Mouse (Mus musculus): Measurements from ENCODE around the gene Ids.
"Not testable (repeated sequence)": the region's sequence is repeated elsewhere in the genome, so short reads cannot be mapped to it uniquely, and the experiment has no call there.

Gene Ids

DNA sequence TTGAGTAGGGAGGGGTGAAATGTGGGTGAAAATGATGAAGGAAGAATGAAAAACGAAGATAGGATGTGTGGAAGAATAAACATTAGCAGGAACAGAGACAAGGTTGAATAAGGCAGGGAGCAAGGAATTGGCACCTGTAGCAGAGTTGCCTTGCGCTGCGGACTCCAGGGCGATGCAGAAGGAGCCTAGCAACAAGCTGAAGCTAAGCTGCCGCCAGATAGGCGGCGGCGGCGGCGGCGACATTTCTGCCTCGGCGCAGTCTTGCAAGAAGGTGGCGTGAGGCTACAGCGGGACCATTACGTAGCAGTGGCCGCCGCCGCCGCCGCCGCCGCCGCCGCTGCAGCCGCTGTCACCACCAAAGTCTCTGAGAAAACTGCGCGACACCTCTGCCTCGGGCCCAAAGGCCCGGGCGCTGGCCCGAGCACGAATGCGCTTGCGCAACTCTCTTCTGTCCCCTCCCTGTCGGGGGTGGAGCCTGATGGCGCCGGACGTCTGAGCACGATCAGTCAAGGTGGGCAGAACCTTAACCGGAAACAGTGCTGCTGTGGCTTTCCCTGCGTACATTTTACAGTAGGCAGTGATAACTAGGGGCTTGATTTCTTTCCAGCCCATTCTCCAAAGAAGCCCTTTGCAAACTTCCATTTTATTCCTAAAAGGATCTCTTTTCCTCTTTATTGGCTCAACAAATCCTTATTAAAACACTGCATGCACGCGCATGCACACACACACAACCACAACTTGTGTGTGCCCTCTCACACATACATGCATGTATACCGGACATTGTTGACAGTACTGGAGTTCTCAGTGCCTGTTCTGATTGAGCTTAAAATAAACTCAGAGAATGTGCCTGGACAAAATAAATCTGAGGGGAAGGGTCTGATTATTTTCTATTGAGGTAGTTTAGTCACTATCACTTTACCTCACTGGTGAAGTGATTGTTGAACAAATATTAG, at the start of gene Ids:
Ids (minus strand) TSS at position 424 of the 953 bp plus-strand sequence.
- peak; percentile 97 for ATAC-seq (ENCODE audit: insufficient number of reproducible peaks, low FRiP score, low TSS enrichment)

DNA sequence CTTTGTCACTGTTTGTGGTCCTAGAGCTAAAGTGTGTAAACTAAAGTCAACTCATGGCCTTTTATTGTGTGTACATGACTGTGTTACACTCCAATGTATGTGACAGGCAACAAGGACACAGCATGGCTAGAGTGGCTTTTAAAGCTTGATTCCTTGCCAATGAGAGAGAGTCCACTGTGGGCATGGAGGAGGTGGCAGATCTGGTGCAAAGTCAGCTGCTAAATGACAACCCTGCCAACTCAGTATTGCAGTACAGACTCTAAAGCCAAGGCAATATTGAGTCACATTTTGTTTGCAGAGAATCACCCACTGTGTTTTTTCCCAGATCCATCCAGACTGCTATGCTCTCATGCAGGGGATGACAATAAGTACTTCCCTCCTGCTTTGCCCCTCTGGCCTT, 27.8 kb upstream of the Ids start:
- ATAC-seq (ENCODE audit: insufficient number of reproducible peaks, low FRiP score, low TSS enrichment) = not testable (repeated sequence)

DNA sequence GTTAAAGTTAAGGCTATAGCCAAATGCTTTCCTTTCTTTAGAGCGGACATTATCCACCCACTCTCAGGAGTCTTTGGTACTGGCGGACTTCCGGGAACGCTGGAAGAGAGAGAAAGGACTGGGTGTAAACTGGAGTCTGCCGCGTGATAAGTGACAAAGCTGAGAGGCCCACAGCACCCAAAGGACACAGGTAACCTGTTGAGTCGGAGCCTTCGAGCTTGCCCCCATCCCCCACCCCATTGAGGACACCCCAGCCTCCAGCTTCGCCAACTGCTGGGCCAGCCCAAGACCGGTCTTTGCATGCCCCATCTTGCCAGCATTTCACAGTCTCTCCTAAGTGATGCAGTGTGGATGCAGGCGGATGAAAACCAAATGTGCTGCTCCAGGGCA, 21.1 kb upstream of the Ids start:
- no peak for ATAC-seq (ENCODE audit: insufficient number of reproducible peaks, low FRiP score, low TSS enrichment)

DNA sequence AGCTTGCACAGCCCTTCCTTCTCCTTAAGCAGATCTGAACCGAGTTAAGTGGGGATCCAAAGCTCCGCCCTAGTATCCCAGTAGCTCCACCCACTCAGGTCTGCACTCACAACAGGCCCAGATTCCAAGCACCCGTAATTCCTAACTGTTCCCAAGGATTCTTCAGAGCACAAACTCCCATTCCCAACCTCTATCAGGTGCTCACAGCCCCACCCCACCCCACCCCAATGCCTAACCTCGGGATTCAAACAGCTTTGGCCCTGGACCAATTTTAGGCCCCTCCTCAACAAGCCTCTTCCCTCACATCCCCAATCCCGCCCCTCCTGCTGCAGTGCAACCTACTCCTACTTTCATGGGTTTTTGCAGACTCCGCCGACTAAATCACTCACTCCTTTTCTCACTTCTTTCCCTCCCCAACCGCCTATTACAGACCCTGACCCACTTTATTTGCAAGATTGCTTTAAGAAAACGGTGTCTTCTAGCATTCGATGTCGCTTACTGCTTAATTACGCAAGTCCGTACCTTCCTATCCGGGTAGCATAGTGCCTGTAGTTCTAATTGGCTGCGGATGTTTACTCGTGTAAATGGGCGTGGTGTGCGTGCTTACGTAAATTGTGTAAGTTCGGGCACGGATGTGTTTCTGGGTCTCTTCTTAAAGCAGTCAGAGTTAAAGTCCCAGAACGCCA, 20.5 kb upstream of the Ids start, which contains the start of gene 1110012L19Rik:
1110012L19Rik (plus strand) TSS at position 602 of the 686 bp plus-strand sequence.
- peak; percentile 98 for ATAC-seq (ENCODE audit: insufficient number of reproducible peaks, low FRiP score, low TSS enrichment)

DNA sequence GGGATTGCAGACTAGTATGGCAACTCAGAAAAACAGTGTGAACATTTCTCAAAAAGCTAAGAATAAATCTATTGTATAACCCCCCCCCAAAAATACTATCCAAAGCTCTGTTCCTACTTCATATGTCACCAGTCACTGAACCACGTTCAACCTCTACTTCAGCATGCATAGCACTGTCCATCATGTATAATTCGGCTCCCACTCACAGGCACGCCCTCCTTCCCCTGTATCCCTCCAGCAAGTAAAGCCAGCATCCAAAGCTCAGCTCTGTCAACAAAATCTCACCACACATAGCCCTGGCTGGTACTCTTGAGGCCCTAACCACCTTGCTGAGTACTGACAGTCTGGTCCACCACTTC, 20.0 kb upstream of the Ids start:
- no peak for ATAC-seq (ENCODE audit: insufficient number of reproducible peaks, low FRiP score, low TSS enrichment)

DNA sequence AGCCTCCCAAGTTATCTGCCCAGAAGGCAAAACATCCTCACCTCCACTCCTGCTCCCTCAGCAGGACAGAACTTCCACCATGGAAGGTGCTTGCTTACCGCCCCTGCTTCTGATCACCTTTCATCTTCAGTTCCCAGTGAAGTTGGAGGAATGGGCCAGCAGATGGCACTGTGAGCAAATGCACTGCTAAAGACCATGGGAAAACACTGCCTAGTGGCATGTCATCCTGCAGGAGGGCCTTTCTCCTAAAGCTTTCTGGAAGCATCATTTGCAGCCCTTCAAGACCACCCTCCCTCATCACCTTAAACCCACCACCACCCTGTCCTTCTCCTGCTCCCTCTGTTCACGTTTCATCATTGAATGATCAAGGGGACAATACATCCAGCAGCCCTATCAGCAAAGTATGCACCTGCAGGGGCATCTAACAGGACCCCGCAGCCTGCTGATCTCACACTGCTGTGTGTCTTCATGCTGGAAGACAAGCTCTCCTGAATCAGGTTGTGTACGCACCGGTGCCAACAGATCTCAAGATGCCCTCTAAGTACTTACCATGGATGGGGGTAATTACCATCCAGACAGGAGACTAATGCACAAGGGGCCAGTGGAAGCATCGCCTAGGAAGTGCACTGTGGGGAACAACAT, 9.7 kb upstream of the Ids start:
- ATAC-seq (ENCODE audit: insufficient number of reproducible peaks, low FRiP score, low TSS enrichment) = peak; percentile 49; the same call in 1 of the 2 replicates

DNA sequence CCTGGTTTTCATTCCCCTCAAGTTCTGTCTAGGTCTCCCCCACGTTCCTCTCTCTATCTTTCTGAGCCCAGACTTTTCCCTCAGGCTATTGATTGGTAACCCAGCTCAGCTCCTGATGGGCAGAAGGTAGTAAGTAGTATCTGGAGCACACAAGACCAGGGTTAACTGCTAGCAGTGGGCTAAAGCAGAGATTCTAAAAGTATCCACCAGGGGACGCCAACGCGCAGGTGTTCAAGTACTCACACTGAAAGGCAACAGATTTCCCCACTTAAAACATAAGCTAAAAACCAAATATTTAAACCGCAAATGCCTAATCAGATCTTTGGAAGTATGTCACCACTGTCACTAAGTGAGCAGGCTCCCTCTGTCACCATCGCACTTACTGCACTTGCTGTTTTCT, 4.9 kb upstream of the Ids start:
- not testable (repeated sequence) for ATAC-seq (ENCODE audit: insufficient number of reproducible peaks, low FRiP score, low TSS enrichment)

DNA sequence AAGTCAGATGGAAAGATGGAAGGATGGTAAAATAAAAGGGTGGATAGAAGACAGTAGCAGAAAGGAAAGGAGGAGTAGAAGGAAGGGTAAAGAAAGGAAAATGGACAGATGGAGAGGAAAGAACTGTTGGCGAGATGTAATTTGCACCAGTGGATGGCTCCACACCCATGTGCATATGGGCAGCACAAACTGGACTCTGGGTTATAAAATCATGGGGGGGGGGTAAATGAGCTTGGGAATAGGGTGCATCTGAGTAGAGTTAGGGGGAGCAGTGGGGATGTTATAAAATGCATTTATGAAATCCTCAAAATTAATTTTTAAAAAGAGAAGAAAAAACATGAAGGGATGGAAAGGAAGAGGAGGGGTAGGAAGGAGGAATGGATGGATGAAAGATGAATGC, 682 bp downstream of the Ids start:
- no peak for ATAC-seq (ENCODE audit: insufficient number of reproducible peaks, low FRiP score, low TSS enrichment)

DNA sequence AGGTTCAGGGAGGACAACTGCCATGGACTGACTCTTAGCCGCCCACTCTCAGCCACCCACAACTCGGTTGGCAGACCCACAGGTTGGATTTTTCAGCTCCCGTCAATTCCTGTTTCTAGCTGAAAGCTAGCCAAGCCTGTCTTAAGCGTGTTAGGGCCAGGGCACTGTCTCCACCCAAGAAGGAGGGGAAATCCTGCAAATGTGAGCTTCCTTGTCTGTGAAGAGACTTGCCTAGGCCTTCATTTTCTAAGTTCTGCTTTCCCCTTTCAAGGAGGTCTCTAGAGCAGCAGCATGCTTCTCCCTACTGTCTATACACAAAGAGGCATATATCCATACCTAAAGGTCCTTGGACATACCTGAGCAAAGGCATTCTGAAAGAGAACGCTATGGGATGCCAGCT, 1.4 kb downstream of the Ids start:
- no peak for ATAC-seq (ENCODE audit: insufficient number of reproducible peaks, low FRiP score, low TSS enrichment)

DNA sequence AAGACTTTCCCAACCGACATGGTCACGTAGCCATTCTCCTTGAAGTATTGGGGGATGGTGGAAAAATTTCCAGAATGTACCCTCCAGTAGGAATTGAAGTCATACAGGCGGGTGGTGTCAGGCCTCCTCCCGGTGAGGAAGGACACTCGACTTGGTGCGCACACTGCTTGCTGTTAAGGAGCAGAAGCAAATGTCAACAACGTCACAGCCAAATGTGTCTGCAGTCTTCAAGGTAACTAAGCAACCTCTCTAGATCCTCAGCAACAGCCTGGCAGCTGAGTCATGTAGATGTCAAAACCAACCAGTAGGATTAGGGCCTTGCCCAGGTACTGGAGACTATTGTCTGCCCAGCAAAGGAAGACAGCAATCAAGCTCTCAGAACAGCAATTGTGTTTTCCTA, 1.9 kb downstream of the Ids start:
- no peak for ATAC-seq (ENCODE audit: insufficient number of reproducible peaks, low FRiP score, low TSS enrichment)

DNA sequence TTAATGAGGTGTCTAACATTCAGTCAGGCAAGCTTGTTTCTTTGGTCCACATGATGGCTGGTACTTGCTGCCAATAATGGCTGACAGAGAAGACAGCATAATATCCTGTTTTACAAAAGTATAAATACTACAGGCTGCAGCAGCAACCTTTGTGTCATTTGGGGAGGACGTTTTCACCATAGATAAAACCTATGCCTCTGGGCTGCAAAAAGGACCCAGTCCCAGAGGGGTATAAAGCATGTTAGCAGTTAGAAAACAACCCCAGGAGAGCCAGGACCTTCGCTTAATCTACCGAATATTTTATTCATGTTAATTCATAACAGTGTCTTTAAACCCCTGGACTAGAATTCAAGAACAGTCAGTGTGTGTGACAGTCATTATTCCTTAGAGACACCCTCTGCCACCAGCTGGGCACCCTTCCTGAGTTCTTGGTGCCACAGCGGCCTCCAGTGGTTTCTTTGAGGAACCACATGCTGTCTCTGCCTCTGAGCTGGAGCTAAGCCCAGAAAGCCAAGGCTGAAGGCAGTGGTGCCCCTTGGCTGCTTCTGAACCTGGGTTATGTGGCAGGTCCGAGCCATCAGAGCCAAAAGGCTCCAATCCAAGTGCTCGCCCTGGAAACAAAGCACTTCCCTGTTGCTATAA, 34.6 kb downstream of the Ids start:
- ATAC-seq (ENCODE audit: insufficient number of reproducible peaks, low FRiP score, low TSS enrichment) = peak; percentile 90

DNA sequence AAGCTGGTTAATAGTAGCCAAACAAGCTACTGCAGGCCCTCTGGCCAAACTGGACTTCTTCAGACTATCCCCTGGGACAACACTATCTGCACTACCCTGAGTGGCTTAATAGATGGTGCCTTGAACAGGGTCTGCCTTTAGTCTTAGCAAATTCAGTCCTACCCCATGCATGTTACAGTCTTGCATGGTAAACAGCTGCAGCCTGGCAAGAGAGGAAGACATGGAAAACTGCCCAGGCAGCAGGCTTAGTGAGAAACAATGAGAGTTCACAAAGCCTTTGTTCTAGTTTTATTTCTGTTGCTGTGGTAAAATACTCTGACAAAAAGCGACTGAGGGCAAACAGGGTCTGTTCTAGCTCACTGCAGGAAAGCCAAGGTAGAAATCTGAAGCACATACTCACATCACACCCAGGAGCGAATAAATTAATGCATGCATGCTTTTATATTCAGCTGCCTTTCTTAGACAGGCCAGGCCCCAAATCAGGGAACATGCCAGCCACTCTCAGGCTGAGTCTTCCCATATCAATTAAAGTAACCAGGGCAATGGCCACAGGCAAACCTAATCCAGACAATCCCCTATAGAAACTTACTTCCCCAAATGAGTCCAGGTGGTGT, 36.2 kb downstream of the Ids start:
- ATAC-seq (ENCODE audit: insufficient number of reproducible peaks, low FRiP score, low TSS enrichment) = no peak

DNA sequence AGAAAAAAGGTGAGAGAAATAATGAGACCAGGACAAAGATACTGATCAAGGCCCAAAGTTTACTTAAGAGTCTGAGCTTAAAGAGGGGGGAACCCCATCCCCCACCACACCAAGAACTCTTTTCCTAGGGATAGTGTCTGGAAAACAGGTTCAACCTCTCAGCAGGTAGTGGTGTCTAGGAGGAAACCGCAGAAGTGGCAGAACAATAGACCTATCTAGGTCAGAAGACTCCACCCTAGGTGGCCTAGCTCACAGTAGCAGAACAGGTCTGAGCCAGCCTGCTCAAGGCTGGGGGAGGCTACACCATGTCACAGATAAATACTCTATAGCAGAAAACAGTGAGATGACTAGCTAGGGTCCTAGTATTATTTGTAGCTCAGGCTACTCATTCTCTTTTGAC, 37.2 kb downstream of the Ids start:
- ATAC-seq (ENCODE audit: insufficient number of reproducible peaks, low FRiP score, low TSS enrichment) = no peak

DNA sequence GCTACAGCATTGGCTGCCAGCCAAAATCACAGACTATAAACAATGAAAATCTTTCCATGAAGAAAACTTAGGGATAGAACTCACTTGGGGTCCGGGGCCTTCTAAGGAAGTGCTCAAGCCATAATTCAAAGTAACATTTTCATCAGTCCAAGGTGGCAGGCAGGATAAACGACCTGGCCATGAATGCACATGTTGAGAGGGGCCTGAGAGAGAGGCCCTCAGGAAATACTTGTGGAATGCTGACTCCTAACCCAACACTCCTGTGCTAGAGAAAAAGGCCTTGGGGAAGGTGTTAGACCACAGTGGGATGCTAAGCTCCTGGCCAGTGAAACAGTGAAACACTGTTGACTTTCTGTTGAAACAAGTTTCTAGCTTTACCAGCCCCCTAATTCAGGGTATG, 45.6 kb downstream of the Ids start:
- ATAC-seq (ENCODE audit: insufficient number of reproducible peaks, low FRiP score, low TSS enrichment) = no peak

DNA sequence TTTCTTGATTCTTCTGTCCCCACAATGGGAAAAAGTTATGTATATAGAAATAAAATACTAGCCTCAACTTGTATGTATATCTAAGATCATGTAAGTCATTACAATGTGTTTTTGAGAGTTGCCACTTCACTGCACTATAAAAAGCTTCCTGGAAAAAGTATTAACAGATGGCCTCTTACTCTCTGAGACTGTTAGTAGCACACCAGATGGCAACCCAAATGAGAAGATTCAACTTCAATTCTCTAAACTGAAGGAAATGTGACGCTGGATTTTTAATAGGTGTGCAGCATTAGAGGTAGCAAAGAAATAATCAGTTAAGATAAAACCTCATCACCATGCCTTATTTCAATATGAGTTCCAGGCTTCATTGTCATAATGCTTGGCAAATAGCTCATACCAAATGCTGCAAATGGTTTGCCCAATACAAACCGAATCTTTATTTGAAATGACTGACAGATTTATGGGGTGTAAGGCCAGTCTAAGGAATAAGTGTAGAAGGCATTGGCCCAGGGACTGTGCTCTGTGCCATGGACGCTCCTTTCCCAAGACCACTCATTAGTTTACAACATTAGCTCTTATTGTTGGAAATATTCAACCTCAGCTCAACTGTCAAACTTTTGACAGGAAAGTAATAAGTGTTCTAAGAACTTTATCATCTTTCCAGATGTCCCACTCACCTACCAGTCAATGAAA, 49.8 kb downstream of the Ids start:
- no peak for ATAC-seq (ENCODE audit: insufficient number of reproducible peaks, low FRiP score, low TSS enrichment)

Data from cerebellum, adult (tissue).